Mouse (Mus musculus): ENCODE results near the gene Srrm2. TPM values are rescaled to one million over a fixed set of nuclear protein-coding genes. Genes with fewer than 3 reads are reported as not detected.

Srrm2 gene
- total and polyA plus RNA-seq, 2 experiments from 2014 or later: 85.9 to 196 TPM

- no peak for DNase-seq (ENCODE audit: low spot score)
- no peak for TF ChIP-seq EP300 (IDR thresholded peaks at IDR 0.05; ENCODE audit: low read depth)
- TF ChIP-seq CTCF (IDR thresholded peaks at IDR 0.05; ENCODE audit: low read depth): no peak
- Histone ChIP-seq H3K4me2 (ENCODE audit: low read depth, low read length) (peak overlapping the region; percentile 77), H3K9ac (replicated peaks; ENCODE audit: low read depth, low read length) (0 out of 2 replicates have a peak overlapping the region, but pooled peaks have one; percentile 32), H3K36me3 (replicated peaks; ENCODE audit: control insufficient read depth, insufficient read depth, low read length) (no peaks in the 10 kb centered on the region), H3K9me3 (replicated peaks; ENCODE audit: control insufficient read depth, low read length) (no peaks in the 10 kb centered on the region), H3K4me1 (ENCODE audit: control insufficient read depth, insufficient read depth) (peaks cover 27% of the 10 kb centered on the region), H3K27me3 (ENCODE audit: control insufficient read depth, insufficient read depth, low read length) (no peaks in the 10 kb centered on the region), H3K4me3 (ENCODE audit: low read depth, low read length) (peak overlapping the region; percentile 47), H3K27ac (ENCODE audit: low read depth) (no peak overlapping the region)
- no peak for ATAC-seq (ENCODE audit: insufficient read depth, low read depth)
- 18% methylated on average over 13 of the region's 13 CpGs for WGBS
Observed at GRCm38 (mm10) chr17:23786510-23786931, 3.8 kb upstream of the Srrm2 start.

GRCm38 (mm10) chr17:23788973-23789372 is 1.4 kb upstream of the Srrm2 start:
- H3K27ac ChIP-seq (ENCODE audit: low read depth): no peak overlapping the region

GRCm38 (mm10) chr17:23789749-23790268 is 523 bp upstream of the Srrm2 start:
- H3K9me3 ChIP-seq (replicated peaks; ENCODE audit: control insufficient read depth, low read length): no peaks in the 10 kb centered on the region
- H3K4me3 ChIP-seq (ENCODE audit: low read depth, low read length): peak overlapping the region; percentile 46
- H3K36me3 ChIP-seq (replicated peaks; ENCODE audit: control insufficient read depth, insufficient read depth, low read length): no peaks in the 10 kb centered on the region
- no peak for TF ChIP-seq EP300 (IDR thresholded peaks at IDR 0.05; ENCODE audit: low read depth)
- no peak for TF ChIP-seq CTCF (IDR thresholded peaks at IDR 0.05; ENCODE audit: low read depth)
- H3K4me1 ChIP-seq (ENCODE audit: control insufficient read depth, insufficient read depth): peaks cover 27% of the 10 kb centered on the region
- H3K9ac ChIP-seq (replicated peaks; ENCODE audit: low read depth, low read length): peak overlapping the region; percentile 69
- H3K27me3 ChIP-seq (ENCODE audit: control insufficient read depth, insufficient read depth, low read length): no peaks in the 10 kb centered on the region
- no peak for ATAC-seq (ENCODE audit: insufficient read depth, low read depth)
- DNase-seq (ENCODE audit: low spot score): no peak
- WGBS: 20% methylated on average over 8 of the region's 8 CpGs
- H3K4me2 ChIP-seq (ENCODE audit: low read depth, low read length): peak overlapping the region; percentile 63
- peak overlapping the region; percentile 86 for H3K27ac ChIP-seq (ENCODE audit: low read depth)

More at GRCm38 (mm10) chr17:23788973-23789372, 1.4 kb upstream of the Srrm2 start:
- H3K36me3 ChIP-seq (replicated peaks; ENCODE audit: control insufficient read depth, insufficient read depth, low read length): no peaks in the 10 kb centered on the region
- no peak overlapping the region for H3K4me3 ChIP-seq (ENCODE audit: low read depth, low read length)
- 83% methylated on average over 4 of the region's 4 CpGs for WGBS
- no peak overlapping the region for H3K9ac ChIP-seq (replicated peaks; ENCODE audit: low read depth, low read length)
- no peaks in the 10 kb centered on the region for H3K27me3 ChIP-seq (ENCODE audit: control insufficient read depth, insufficient read depth, low read length)
- ATAC-seq (ENCODE audit: insufficient read depth, low read depth) (no peak), DNase-seq (ENCODE audit: low spot score) (no peak)
- peaks cover 27% of the 10 kb centered on the region for H3K4me1 ChIP-seq (ENCODE audit: control insufficient read depth, insufficient read depth)
- TF ChIP-seq EP300 (IDR thresholded peaks at IDR 0.05; ENCODE audit: low read depth): no peak
- H3K4me2 ChIP-seq (ENCODE audit: low read depth, low read length): no peak overlapping the region
- no peaks in the 10 kb centered on the region for H3K9me3 ChIP-seq (replicated peaks; ENCODE audit: control insufficient read depth, low read length)

GRCm38 (mm10) chr17:23791079-23791357 is 686 bp downstream of the Srrm2 start:
- no peak for TF ChIP-seq EP300 (IDR thresholded peaks at IDR 0.05; ENCODE audit: low read depth)
- TF ChIP-seq CTCF (IDR thresholded peaks at IDR 0.05; ENCODE audit: low read depth): no peak
- Histone ChIP-seq H3K4me3 (ENCODE audit: low read depth, low read length) (peak overlapping the region; percentile 46), H3K9me3 (replicated peaks; ENCODE audit: control insufficient read depth, low read length) (no peaks in the 10 kb centered on the region), H3K4me1 (ENCODE audit: control insufficient read depth, insufficient read depth) (peaks cover 22% of the 10 kb centered on the region), H3K27ac (ENCODE audit: low read depth) (peak overlapping the region; percentile 86; the same call in 1 of the 2 replicates), H3K36me3 (replicated peaks; ENCODE audit: control insufficient read depth, insufficient read depth, low read length) (no peaks in the 10 kb centered on the region), H3K9ac (replicated peaks; ENCODE audit: low read depth, low read length) (peak overlapping the region; percentile 69; the same call in 1 of the 2 replicates), H3K4me2 (ENCODE audit: low read depth, low read length) (peak overlapping the region; percentile 63), H3K27me3 (ENCODE audit: control insufficient read depth, insufficient read depth, low read length) (no peaks in the 10 kb centered on the region)
- WGBS: 47% methylated on average over 2 of the region's 2 CpGs
- DNase-seq (ENCODE audit: low spot score): no peak
- 0 out of 2 replicates have a peak, but pooled peaks have one; percentile 31 for ATAC-seq (ENCODE audit: insufficient read depth, low read depth)

GRCm38 (mm10) chr17:23795323-23795722 is 5.0 kb downstream of the Srrm2 start:
- WGBS: 94% methylated on average over 8 of the region's 8 CpGs
- no peaks in the 10 kb centered on the region for H3K27me3 ChIP-seq (ENCODE audit: control insufficient read depth, insufficient read depth, low read length)
- no peak overlapping the region for H3K9ac ChIP-seq (replicated peaks; ENCODE audit: low read depth, low read length)
- no peak overlapping the region for H3K4me2 ChIP-seq (ENCODE audit: low read depth, low read length)
- no peaks in the 10 kb centered on the region for H3K36me3 ChIP-seq (replicated peaks; ENCODE audit: control insufficient read depth, insufficient read depth, low read length)
- no peak overlapping the region for H3K4me3 ChIP-seq (ENCODE audit: low read depth, low read length)
- ATAC-seq (ENCODE audit: insufficient read depth, low read depth) (no peak), DNase-seq (ENCODE audit: low spot score) (no peak)
- peaks cover 6% of the 10 kb centered on the region for H3K4me1 ChIP-seq (ENCODE audit: control insufficient read depth, insufficient read depth)
- TF ChIP-seq EP300 (IDR thresholded peaks at IDR 0.05; ENCODE audit: low read depth) (no peak), CTCF (IDR thresholded peaks at IDR 0.05; ENCODE audit: low read depth) (no peak)
- H3K9me3 ChIP-seq (replicated peaks; ENCODE audit: control insufficient read depth, low read length): peaks cover under 1% of the 10 kb centered on the region; the same call in 1 of the 2 replicates
- no peak overlapping the region for H3K27ac ChIP-seq (ENCODE audit: low read depth)

GRCm38 (mm10) chr17:23797316-23797715 is 7.0 kb downstream of the Srrm2 start:
- H3K4me2 ChIP-seq (ENCODE audit: low read depth, low read length): no peak overlapping the region
- DNase-seq (ENCODE audit: low spot score) (no peak), ATAC-seq (ENCODE audit: insufficient read depth, low read depth) (no peak)
- H3K4me1 ChIP-seq (ENCODE audit: control insufficient read depth, insufficient read depth): no peaks in the 10 kb centered on the region
- H3K4me3 ChIP-seq (ENCODE audit: low read depth, low read length): no peak overlapping the region
- no peak overlapping the region for H3K9ac ChIP-seq (replicated peaks; ENCODE audit: low read depth, low read length)
- peaks cover 5% of the 10 kb centered on the region; the same call in 1 of the 2 replicates for H3K9me3 ChIP-seq (replicated peaks; ENCODE audit: control insufficient read depth, low read length)
- no peaks in the 10 kb centered on the region for H3K27me3 ChIP-seq (ENCODE audit: control insufficient read depth, insufficient read depth, low read length)
- H3K36me3 ChIP-seq (replicated peaks; ENCODE audit: control insufficient read depth, insufficient read depth, low read length): no peaks in the 10 kb centered on the region
- WGBS: 61% methylated on average over 7 of the region's 7 CpGs
- no peak for TF ChIP-seq CTCF (IDR thresholded peaks at IDR 0.05; ENCODE audit: low read depth)
- no peak for TF ChIP-seq EP300 (IDR thresholded peaks at IDR 0.05; ENCODE audit: low read depth)
- no peak overlapping the region for H3K27ac ChIP-seq (ENCODE audit: low read depth)

Data from heart, postnatal 0 days (tissue).